Mouse (Mus musculus): ENCODE results near the gene Cmc1. TPM values are rescaled to one million over a fixed set of nuclear protein-coding genes. Genes with fewer than 3 reads are reported as not detected.

Gene Cmc1
- polyA plus RNA-seq, 1 experiment from 2014 or later: 38.3 TPM

- H3K27me3 ChIP-seq: no peaks in the 10 kb centered on the region
- 0 out of 2 replicates have a peak, but pooled peaks cover 3% of the 10 kb centered on the region for H3K4me1 ChIP-seq
- no peak overlapping the region for H3K27ac ChIP-seq (replicated peaks)
- no peak overlapping the region for H3K9ac ChIP-seq
- 93% methylated on average over 6 of the region's 6 CpGs for WGBS
- no peak overlapping the region for H3K4me3 ChIP-seq (replicated peaks)
- no peak overlapping the region for H3K4me2 ChIP-seq (replicated peaks)
- no peaks in the 10 kb centered on the region for H3K9me3 ChIP-seq (replicated peaks)
- H3K36me3 ChIP-seq: peaks cover 32% of the 10 kb centered on the region
- no peak for ATAC-seq (ENCODE audit: insufficient number of reproducible peaks, low FRiP score, low TSS enrichment, low read depth)
These were observed 79.5 kb downstream of the Cmc1 start for GRCm38 (mm10) chr9:118070442-118070841.

- 87% methylated on average over 3 of the region's 3 CpGs for WGBS
- H3K9ac ChIP-seq: no peak overlapping the region
- no peaks in the 10 kb centered on the region for H3K9me3 ChIP-seq (replicated peaks)
- ATAC-seq (ENCODE audit: insufficient number of reproducible peaks, low FRiP score, low TSS enrichment, low read depth): no peak
- H3K36me3 ChIP-seq: peaks cover 31% of the 10 kb centered on the region
- no peak overlapping the region for H3K4me3 ChIP-seq (replicated peaks)
- no peaks in the 10 kb centered on the region for H3K4me1 ChIP-seq
- no peak overlapping the region for H3K27ac ChIP-seq (replicated peaks)
- H3K4me2 ChIP-seq (replicated peaks): no peak overlapping the region
- H3K27me3 ChIP-seq: no peaks in the 10 kb centered on the region
These were observed 90.9 kb downstream of the Cmc1 start for GRCm38 (mm10) chr9:118059101-118059500.

DNA sequence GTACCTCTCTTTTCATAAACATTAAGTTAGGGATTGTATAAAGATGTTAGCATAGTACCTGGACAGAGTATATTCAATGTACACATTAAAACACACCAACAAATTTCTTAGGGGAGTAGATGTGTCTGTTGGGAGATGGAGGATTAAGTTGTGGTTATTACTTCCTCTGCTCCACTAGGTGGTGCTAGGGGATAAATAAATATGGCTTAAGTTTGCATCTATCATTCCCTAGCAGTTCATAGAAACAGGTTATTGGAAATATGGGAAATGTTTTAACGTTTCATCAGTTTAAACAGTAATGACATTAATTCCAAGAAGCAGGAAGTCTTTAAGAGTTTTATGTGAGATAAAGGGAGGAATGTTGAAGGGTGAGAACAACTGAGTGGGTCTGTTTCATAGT lies 96.7 kb downstream of the Cmc1 start:
- Histone ChIP-seq H3K27ac (replicated peaks) (no peak overlapping the region), H3K4me2 (replicated peaks) (no peak overlapping the region), H3K4me3 (replicated peaks) (no peak overlapping the region), H3K4me1 (no peaks in the 10 kb centered on the region), H3K27me3 (no peaks in the 10 kb centered on the region), H3K36me3 (peaks cover 37% of the 10 kb centered on the region), H3K9me3 (replicated peaks) (no peaks in the 10 kb centered on the region), H3K9ac (no peak overlapping the region)
- no peak for ATAC-seq (ENCODE audit: insufficient number of reproducible peaks, low FRiP score, low TSS enrichment, low read depth)
- WGBS: 29% methylated on average over 1 of the region's 1 CpGs

GRCm38 (mm10) chr9:118045011-118045533 lies 104.9 kb downstream of the Cmc1 start:
- no peak overlapping the region for H3K4me2 ChIP-seq (replicated peaks)
- H3K27ac ChIP-seq (replicated peaks): no peak overlapping the region
- H3K4me3 ChIP-seq (replicated peaks): no peak overlapping the region
- ATAC-seq (ENCODE audit: insufficient number of reproducible peaks, low FRiP score, low TSS enrichment, low read depth): no peak
- no peak overlapping the region for H3K9ac ChIP-seq
- peaks cover 19% of the 10 kb centered on the region; the same call in 1 of the 2 replicates for H3K4me1 ChIP-seq
- no peaks in the 10 kb centered on the region for H3K9me3 ChIP-seq (replicated peaks)
- no peaks in the 10 kb centered on the region for H3K27me3 ChIP-seq
- 75% methylated on average over 1 of the region's 1 CpGs for WGBS
- peaks cover 7% of the 10 kb centered on the region; the same call in 1 of the 2 replicates for H3K36me3 ChIP-seq

- no peak overlapping the region for H3K27ac ChIP-seq (replicated peaks)
- H3K9me3 ChIP-seq (replicated peaks): no peaks in the 10 kb centered on the region
- H3K4me3 ChIP-seq (replicated peaks): no peak overlapping the region
- H3K36me3 ChIP-seq: peaks cover 4% of the 10 kb centered on the region; the same call in 1 of the 2 replicates
- WGBS: 92% methylated on average over 3 of the region's 3 CpGs
- peaks cover 19% of the 10 kb centered on the region; the same call in 1 of the 2 replicates for H3K4me1 ChIP-seq
- ATAC-seq (ENCODE audit: insufficient number of reproducible peaks, low FRiP score, low TSS enrichment, low read depth): no peak
- no peak overlapping the region for H3K9ac ChIP-seq
- H3K4me2 ChIP-seq (replicated peaks): no peak overlapping the region
- no peaks in the 10 kb centered on the region for H3K27me3 ChIP-seq
These were observed 106.4 kb downstream of the Cmc1 start for GRCm38 (mm10) chr9:118043581-118043980.

DNA sequence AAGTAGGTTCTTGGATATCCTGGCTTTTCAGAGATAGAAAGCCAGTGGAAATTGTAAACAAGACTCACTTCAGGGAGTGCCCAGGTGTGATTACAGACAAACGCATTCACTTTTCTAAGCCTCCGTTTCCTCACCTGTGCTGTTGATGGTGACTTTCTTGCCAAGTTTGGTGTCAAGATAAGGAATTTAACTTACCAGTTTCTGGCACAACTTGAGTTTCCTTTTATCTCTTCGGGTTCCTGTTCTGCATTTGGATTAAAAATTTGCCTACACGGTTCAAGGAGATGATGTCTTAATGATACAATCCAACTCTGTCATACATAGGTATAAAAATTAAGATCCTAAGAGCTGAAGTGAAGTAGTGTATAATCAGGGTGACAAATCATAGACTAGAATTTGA lies 107.2 kb downstream of the Cmc1 start:
- no peaks in the 10 kb centered on the region for H3K36me3 ChIP-seq
- no peak overlapping the region for H3K4me3 ChIP-seq (replicated peaks)
- H3K4me1 ChIP-seq: peaks cover 19% of the 10 kb centered on the region; the same call in 1 of the 2 replicates
- no peaks in the 10 kb centered on the region for H3K27me3 ChIP-seq
- ATAC-seq (ENCODE audit: insufficient number of reproducible peaks, low FRiP score, low TSS enrichment, low read depth): no peak
- no peak overlapping the region for H3K27ac ChIP-seq (replicated peaks)
- H3K9me3 ChIP-seq (replicated peaks): no peaks in the 10 kb centered on the region
- no peak overlapping the region for H3K4me2 ChIP-seq (replicated peaks)
- no peak overlapping the region for H3K9ac ChIP-seq
- WGBS: 84% methylated on average over 4 of the region's 4 CpGs

GRCm38 (mm10) chr9:118041646-118042045 lies 108.3 kb downstream of the Cmc1 start:
- Histone ChIP-seq H3K27ac (replicated peaks) (no peak overlapping the region), H3K4me1 (peaks cover 19% of the 10 kb centered on the region; the same call in 1 of the 2 replicates), H3K9me3 (replicated peaks) (no peaks in the 10 kb centered on the region), H3K36me3 (no peaks in the 10 kb centered on the region), H3K9ac (peak overlapping the region; percentile 84; the same call in 1 of the 2 replicates), H3K27me3 (no peaks in the 10 kb centered on the region), H3K4me3 (replicated peaks) (peak overlapping the region; percentile 90), H3K4me2 (replicated peaks) (peak overlapping the region; percentile 72)
- WGBS: 20% methylated on average over 5 of the region's 5 CpGs
- ATAC-seq (ENCODE audit: insufficient number of reproducible peaks, low FRiP score, low TSS enrichment, low read depth): no peak

DNA sequence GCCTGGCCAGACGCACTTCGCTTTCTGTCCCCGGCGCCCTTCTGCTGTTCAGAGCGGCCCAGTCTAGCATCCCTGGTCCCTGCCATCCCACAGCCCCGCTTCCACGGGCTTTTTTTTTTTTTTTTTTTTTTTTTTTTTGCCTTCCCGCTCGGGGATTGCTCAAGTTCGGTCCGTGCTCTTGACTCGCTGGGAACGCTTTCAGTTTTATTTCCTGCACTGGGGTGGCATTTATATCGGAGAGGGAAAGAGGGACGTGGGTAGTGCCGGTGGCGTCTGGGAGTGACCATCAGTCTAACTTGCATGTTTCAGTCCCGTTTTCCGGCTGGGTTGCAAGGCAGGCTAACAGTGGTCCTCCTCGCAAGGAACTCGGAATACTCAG lies 109.0 kb downstream of the Cmc1 start:
- no peak for ATAC-seq (ENCODE audit: insufficient number of reproducible peaks, low FRiP score, low TSS enrichment, low read depth)
- Histone ChIP-seq H3K4me1 (peaks cover 19% of the 10 kb centered on the region; the same call in 1 of the 2 replicates), H3K9me3 (replicated peaks) (no peaks in the 10 kb centered on the region), H3K4me2 (replicated peaks) (peak overlapping the region; percentile 72), H3K27ac (replicated peaks) (peak overlapping the region; percentile 94), H3K9ac (peak overlapping the region; percentile 84), H3K4me3 (replicated peaks) (peak overlapping the region; percentile 90), H3K36me3 (no peaks in the 10 kb centered on the region), H3K27me3 (no peaks in the 10 kb centered on the region)
- WGBS: 2% methylated on average over 21 of the region's 21 CpGs

DNA sequence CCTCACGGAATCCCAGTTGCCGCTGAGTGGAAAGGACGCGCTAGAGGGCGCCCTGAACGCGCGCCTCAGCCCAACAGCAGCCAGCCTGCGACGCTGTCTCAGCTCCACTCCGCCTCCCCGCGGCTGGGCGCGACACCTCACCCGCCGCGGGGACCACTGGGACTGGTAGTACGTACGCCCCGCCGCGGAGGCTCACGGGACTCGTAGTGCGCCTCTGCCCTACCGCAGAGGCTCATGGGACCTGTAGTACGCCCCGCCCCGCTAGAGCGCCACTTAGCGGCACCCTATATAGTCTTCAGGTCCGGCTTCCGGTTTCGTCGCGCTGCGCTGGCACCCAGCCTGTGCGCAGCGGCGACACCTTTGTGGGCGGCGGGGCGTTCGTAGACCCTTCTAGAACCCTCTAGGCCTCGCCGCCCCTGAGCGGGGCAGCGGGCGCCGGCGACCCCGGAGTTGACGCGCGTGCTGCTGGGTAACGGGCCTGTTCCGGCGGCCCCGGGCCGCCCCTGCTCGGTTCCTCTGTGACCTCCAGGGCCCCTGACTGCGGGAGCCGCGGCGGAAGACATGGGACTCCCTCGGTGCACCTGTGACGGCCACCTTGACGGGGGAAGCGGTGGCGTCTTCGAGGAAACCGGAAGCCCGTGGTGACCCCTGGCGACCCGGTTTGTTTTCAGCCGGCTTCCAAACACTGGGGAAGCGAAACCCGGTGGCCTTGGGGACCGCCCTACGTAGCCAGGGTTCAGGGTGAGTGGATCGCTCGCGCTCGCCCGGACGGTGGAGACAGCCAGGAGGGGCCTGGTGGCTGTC lies 109.6 kb downstream of the Cmc1 start, which contains the start of gene Azi2:
TSS of gene Azi2 (plus strand) at position 282 of the 804 bp plus-strand sequence.
- H3K4me1 ChIP-seq: peaks cover 19% of the 10 kb centered on the region; the same call in 1 of the 2 replicates
- no peaks in the 10 kb centered on the region for H3K9me3 ChIP-seq (replicated peaks)
- peak within 1 kb of the TSS; percentile 90 for H3K4me3 ChIP-seq (replicated peaks)
- H3K27ac ChIP-seq (replicated peaks): peak within 1 kb of the TSS; percentile 94
- H3K27me3 ChIP-seq: no peaks in the 10 kb centered on the region
- peak within 1 kb of the TSS; percentile 72 for H3K4me2 ChIP-seq (replicated peaks)
- peak; percentile 99 for ATAC-seq (ENCODE audit: insufficient number of reproducible peaks, low FRiP score, low TSS enrichment, low read depth)
- under 1% methylated on average over 86 of the region's 87 CpGs for WGBS
- no peaks in the 10 kb centered on the region for H3K36me3 ChIP-seq
- peak within 1 kb of the TSS; percentile 84 for H3K9ac ChIP-seq

- Histone ChIP-seq H3K27ac (replicated peaks) (no peak overlapping the region), H3K4me2 (replicated peaks) (no peak overlapping the region), H3K9ac (no peak overlapping the region), H3K4me3 (replicated peaks) (no peak overlapping the region), H3K9me3 (replicated peaks) (no peaks in the 10 kb centered on the region), H3K36me3 (no peaks in the 10 kb centered on the region), H3K4me1 (no peaks in the 10 kb centered on the region), H3K27me3 (no peaks in the 10 kb centered on the region)
- no peak for ATAC-seq (ENCODE audit: insufficient number of reproducible peaks, low FRiP score, low TSS enrichment, low read depth)
- WGBS: 86% methylated on average over 3 of the region's 3 CpGs
These were observed 115.0 kb downstream of the Cmc1 start for GRCm38 (mm10) chr9:118034990-118035389.

GRCm38 (mm10) chr9:118031694-118032093 lies 118.3 kb downstream of the Cmc1 start:
- Histone ChIP-seq H3K27me3 (no peaks in the 10 kb centered on the region), H3K9ac (no peak overlapping the region), H3K36me3 (no peaks in the 10 kb centered on the region), H3K4me2 (replicated peaks) (no peak overlapping the region), H3K27ac (replicated peaks) (no peak overlapping the region), H3K4me3 (replicated peaks) (no peak overlapping the region), H3K9me3 (replicated peaks) (no peaks in the 10 kb centered on the region), H3K4me1 (no peaks in the 10 kb centered on the region)
- ATAC-seq (ENCODE audit: insufficient number of reproducible peaks, low FRiP score, low TSS enrichment, low read depth): no peak
- 34% methylated on average over 2 of the region's 2 CpGs for WGBS
